Mouse (Mus musculus) heart, postnatal 4 days (tissue): ENCODE measurements around the gene Rbpjl. TPM values are rescaled to one million over a fixed set of nuclear protein-coding genes. Genes with fewer than 3 reads are reported as not detected.
A peak's percentile ranks its signal among the peaks of the same experiment; 100 is the strongest.

Source experiments
- DNase-seq: peaks from one replicate; pipeline ENCODE4 v3.0.0; 2021
- total RNA-seq, 2 experiments: library from RNA; stranded (reverse); gene quantifications; 2 replicates each; pipeline ENCODE4 v1.2.3; 2021

The Rbpjl gene
- total RNA-seq = not detected

DNA sequence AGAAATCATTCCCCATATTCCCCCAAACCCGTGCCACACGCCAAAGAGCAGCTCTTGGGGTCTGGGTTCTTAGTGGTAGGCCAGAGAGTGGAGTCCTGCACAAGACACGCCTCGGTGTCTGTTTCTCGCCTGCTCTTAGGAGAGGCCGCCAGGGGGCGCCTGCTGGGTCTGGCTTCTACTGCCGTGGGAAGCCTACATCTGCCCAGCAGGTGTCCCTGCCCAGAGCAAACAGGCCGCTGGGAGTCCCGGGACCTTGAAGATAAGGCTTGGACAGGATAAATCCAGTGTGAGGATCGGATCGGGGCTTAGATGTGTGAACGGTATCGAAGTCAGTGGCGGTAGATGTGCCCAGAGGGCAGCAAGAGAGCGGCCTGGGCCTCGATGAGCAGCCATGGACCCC lies at the start of gene Rbpjl:
TSS of gene Rbpjl (plus strand) at position 236 of the 400 bp plus-strand sequence.
- DNase-seq = peak; percentile 83

DNA sequence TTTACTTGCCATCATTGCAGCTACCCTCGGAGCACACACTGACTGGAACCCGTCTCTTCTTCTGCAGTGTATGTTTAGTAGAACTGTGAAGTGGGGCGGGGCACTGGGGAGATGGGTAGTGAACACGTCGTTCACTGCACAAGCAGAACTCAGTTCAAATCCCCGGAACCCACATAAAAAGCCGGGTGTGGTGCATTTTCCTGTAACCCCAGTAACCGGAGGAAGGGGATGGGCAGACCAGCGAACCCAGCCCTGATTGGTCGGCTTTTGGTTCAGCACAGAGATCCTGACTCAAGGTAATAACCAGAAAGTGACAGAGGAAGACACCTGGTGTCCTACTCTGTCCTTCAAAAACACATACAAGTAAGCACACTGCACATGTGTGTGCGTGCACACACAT lies 49.6 kb upstream of the Rbpjl start:
- DNase-seq = no peak

DNA sequence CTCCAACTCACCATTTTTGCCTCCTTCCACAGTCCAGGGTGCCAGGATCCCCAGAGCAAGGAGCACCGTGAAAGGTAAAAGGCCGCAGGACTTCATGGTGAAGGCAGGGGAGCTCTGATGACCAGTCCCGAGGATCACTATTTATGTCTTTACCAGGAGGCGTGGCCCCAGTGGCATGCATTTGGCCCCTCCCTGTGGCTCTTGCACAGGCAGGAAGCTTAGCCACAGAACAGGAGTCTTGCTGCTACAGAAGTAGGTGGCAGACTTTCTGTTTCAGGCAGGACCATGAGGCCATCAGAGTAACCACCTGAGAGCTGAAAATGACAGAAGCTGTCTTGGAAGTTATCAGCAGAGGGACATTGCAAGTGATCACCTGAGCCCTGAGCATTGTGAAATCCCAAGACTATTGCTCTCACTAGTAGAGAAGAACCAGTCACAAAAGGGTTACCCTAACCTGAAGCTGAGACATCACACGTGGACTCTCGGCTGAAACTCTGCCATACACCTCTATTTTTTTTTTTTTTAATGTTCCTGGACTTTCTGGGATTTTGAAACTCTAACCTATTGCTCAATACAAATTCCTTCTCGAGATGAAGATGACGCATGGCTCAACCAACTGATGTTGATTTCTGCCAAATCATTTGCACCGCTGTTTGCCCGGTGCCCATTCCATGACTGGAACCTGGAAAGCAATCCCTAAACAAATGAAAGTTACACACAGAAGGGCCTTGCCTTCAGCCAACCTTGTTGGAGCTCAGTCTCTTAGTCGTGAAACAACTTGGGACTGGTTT lies 46.6 kb upstream of the Rbpjl start:
- DNase-seq = no peak

DNA sequence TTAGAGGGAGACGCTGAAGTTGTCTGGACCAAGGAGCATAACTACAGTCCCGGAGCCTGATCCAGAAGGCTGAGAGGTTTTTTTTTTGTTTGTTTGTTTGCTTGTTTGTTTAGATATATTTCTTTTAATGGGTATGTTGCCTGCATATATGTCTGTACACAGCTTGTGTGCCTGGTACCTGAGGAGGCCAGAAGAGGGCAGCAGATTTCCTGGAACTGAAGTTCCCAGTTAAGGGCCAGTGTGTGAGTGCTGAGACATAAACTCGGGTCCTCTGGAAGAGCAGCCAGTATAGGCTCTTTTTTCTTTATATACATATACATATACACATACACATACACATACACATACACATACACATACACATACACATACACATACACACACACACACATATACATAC lies 44.6 kb upstream of the Rbpjl start:
- DNase-seq = no peak

DNA sequence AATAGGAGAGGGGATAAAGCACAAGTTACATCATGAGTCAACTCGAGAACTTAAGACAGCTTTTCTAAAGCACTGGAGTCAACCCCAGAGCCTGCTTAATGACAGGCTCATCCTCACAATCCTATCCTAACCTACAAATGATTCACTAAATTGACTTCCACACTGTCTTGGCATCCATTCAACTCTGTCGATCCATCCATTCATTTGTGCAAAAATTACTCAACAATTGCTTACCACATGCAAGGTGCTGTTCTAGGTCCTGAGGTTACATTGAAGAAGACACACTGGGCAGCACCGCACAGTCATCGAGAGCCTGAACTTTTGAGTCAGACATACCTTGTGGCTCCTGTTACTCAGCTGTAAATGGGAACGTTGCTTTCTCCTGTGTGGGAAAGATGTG lies 43.9 kb upstream of the Rbpjl start:
- no peak for DNase-seq

DNA sequence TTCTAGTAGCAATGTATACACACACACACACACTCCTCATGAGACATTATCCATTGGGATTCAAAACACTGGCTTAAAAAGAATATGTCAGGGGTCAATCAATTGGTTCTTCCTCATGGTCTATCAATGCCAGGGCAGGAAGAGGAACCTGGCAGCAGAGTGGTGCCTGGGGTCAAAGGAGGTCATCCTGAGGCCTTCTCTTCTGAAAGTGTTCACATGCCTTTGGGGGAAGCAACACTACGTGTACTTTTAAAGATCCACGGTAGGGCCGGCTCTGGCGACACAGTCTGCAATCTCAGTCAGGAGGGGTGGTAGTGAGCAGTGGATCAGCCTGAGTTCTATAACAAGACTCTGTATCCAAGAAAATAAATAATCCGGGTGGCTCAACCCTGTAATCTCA lies 43.3 kb upstream of the Rbpjl start:
- no peak for DNase-seq

DNA sequence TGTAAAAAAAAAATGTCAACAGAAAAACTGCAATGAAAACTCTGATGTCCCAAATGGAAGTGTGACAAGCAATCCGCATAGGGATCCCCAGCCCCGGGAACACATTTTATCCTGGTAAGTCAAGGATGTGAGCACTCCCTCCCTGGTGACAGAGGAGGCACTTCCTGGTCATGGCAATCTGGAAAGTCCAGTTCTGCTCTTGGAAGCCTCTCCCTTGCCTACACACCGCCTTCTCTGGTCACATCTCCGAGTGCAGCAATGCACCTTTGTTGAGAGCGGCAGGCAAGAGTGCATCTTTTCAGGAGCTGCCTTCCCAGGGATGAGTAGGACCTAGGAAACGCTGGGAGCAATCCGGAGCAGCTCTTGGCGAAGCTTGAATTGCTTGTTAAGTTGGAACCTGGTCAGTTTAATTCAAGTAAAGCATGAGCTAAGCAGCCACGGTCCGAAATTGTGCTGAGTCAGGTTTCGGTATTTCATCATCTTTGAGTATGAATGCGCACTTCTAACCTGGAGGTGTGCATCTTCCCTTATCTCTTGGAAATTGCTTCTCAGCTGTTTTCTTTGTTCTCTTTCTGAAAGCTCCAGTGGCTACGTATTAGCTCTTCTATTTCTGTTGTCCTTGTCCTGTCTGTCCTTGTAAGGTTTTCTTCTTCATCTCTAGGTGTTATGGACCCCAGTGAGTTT lies 41.8 kb upstream of the Rbpjl start:
- DNase-seq = no peak

DNA sequence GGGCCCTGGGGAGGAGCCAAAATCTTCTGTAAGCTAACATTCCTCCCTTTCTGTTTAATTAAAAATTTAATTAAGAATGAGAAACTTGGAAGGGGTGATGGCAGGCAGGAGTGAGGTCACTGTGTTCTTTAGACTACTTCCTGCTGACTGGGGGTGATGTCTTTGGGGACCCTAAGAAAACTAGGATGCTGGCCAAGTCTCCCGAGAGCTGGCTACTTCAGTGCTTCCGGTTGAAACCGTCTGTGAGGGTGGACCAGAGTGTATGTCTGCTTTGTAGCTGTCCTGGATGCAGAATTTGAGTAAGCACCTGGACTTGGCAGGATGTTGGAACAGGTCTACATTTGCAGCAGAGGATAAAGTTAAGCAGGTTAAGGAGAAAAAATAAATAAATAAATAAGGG lies 36.0 kb upstream of the Rbpjl start:
- DNase-seq = peak; percentile 15

DNA sequence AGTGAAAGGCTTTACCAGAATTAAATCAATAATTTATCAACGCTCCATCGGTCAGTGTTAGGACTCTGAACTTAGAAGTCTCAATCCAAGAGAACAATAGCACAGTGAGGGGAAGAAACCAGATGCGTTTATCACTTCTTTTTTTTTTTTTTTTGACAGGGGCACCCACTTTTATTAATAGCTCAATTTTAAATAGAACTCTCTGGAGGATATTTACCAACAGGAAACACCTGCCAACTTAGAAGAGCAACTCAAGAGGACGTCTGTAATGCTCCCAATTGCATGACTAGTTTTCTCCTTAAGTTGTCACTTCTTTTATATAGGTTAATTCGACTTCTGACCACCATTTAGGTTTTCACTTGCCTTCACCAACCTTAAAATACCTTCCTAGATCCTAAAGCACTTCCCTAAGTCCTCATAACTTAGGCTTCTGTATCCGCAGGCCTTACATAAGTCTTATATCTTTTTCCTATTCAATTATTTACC lies 34.3 kb upstream of the Rbpjl start:
- DNase-seq = no peak

DNA sequence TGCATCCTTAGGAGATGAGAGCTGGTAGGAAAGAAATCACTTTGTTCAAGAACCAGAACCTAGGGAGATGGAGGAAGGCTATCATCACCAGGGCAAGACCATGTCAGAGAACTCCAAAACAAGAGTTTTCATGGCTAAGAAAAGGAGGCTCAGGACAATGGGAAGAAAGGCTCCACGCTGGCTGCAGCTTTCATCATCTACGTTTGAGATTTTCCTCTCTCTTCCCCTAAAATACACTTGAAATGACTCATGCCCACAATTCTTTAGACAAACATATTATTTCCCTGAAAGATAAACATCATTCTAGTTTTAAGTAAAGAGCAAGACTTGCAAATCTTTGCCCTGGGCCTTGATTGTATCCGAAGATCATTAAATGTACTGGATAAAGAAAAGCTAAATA lies 31.6 kb upstream of the Rbpjl start:
- no peak for DNase-seq

DNA sequence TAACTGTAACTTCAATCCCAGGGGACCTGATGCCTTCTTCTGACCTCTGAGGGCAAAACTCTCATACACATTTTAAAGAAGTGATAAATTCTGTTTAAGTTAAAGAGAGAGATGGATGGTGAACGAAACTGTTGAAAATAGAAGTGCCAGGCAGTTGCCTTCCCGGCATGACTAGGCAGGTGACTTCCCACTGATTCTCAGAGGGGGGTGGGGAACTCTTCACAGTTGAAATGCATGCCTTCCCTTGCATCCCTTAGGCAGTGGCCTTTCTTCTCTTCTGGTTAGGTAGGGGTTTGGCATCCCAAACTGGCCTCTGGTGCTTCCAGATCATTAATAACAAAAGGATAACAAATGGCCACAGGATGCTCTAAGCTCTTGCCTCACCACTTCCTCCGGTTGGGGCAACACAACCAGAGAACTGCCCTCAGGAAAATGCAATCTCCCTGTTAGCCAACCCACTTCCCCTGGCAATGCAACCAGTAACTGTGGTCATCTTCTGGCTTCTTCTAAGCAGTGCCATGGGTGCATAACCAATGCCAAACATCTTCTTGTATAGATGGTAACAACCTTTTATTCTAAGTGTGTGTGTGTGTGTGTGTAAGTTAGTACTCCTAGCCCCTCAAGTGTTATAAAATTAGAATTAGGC lies 30.4 kb upstream of the Rbpjl start:
- no peak for DNase-seq

DNA sequence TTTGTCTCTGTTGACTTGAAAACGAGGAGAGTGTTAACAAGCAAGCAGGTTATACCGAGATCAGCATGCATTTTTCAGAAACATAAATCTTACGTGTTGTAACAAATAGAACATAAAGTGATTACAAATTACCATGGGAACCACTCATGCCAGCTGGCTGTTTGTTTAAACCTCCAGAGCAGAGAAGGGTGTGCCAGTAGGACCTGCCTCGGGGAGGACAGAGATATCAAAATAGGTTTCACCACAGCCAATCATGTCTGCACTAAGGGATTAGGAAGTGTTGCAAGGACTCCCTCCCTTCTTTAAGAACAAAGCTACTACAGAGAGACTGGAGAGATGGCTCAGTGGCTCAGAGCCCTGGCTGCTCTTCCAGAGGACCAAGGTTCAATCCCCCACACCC lies 29.8 kb upstream of the Rbpjl start:
- DNase-seq = no peak

DNA sequence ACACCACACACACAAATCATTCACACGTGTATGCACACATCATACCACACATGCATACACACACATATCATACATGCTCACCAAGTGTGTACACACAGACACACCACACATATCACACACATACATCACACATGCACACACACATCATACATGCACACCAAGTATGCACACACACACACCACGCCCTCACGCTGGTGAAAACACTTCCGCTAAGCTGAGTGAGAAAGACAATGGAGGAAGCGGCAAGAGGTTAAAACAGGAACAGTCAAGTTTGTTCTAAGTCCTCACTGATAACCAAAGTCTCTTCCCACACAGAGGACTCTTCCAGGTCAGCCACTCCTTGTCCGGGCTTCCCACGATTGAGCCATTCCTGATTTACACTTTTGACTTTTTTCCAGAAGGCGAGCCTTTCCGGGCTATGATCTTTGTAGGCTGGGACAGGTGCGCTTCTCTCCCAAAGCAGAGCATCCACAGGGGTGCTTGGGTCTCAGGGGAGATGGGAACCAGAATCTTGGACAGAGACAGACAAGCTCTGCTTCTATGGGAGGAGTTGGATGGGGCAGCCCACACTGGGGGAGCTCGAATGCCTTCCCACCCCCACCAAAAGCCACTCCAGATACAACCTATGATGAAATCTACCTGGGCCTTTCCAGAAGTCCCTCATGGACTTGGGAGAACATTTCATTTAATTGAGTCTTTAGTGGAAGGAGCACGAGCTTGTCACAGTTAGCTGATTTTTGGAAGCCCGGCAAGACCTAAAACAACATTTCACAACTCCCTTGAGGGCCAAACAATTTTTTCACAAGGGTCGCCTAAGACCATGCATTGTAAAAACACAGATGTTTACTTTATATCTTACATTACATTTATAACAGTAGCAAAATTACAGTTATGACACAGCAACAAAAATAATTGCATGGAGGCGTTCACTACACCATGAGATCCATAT lies 25.2 kb upstream of the Rbpjl start:
- DNase-seq = no peak

DNA sequence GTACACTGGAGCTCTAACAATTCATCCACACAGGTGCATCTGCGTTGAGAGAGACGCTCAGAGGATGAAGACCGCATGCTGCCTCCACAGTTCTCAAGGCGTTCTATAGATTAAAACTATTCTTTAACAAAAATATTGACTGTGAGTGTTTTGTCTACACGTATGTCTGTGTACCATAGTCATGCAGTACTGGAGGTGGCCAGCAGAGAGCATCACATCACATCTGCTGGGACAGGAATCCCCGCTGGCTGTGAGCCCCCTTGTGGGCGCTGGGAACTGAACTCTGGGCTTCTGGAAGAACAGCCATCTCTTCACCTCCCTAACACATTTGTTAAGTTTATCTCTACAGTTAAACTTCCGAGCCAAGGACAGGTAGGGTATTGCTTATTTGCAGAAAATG lies 21.2 kb upstream of the Rbpjl start:
- no peak for DNase-seq

DNA sequence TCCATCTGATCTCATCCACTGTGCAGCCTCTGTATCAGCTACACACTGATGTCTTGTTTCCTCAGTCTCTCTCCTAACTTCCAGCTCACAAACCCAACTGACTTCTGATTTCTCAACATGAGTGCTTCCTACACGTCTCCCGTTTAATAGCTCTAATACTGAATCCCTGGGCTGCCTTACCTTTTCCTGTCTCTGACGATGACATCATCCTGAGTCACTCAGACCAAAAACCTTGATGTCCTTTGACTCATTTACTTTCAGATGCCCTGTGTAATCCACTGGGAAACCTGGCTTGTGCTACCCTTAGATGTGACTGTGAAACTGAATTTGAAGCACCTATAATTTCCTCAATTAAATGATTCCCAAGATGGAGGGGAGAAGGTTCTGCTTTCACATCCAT lies 20.0 kb upstream of the Rbpjl start:
- no peak for DNase-seq

DNA sequence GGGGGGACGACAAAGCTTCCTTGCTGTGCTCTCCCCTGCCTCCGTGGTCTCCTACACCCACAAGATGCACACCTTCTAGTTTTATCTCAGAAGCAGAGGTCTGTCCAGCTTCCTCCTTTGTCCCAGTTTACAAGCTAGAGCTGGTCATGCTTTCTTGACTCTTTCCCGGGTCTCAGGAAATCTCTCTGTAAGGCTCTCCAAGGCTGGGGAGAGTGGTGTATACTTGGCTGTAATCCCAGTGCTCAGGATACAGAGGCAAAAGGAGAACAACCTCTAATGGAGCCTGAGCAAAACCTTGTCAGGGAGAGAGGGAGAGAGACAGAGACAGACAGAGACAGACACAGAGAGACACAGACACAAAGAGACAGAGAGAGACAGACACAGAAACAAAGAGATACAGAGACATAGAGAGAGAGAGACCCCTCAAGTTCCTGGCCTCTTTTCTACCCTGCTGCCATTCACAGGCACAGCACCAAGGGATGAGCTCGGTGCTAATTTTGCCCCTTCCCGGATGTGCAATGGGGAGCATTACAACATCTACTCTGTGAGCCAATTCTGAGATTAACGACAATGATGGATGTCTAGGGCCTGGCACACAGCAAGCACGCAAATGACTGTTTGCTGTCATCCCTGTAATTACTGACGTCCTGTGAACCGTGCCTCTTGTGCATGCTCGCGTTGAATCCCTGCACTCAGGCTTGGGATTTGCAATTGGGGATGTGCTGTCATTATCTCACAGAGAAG lies 19.1 kb upstream of the Rbpjl start:
- DNase-seq = no peak

DNA sequence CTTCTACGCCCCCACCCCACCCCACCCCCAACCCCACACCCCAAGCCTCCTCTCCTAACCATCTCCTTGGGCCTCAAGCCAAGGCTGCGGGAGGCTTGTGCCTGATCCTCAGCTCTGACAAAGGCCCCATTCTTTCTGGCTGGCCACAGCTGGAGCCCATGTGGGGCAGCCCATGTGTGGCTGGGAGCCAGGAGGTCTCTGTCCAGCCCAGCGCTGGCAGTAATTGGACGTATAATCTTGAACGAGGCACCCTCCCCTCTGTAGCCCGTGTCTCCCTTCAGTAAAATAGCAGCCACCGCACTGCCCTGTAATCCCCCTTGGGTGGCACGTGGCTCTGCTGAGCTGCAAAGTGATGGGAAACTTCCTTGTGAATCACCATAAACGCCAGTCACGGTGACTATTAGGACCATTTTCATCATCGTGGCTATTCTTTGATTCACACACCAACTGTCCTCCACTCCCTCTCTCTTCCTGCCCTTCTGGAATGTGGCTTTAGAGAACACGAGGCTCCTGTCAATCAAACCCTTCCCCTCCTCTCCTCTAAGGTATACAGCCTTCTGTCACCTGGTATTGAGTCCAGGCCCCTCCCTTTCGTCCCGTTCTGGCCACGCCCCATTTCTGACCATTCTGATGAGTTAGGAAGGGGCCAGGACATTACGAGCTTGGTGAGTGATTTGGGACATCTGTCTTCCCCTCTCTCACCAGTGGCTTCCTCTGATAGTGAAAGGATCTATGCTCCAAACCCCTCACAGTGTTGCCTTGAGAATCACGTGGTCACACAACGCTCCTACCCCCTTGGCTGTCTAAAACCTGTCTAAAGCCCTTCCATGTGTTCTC lies 16.8 kb upstream of the Rbpjl start:
- DNase-seq = peak; percentile 47

DNA sequence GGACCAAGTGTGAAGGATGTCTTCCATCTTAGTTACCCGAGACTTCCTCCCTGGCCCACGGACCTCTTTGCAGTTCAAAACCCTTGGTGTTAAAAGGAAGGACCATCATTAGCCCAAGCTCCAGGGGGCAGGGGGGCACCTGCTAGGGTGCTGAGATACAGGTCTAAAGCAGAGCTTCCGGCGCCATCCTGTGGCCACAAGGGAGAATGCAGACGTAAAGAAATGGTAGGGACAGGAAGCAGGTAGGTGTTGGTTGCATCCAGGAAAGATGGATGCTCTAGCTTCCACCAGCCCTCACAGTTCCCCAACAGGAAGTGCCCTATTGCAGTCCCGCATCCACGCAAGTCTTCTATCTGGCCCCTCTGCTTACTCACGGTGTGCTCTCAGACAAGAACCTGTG lies 16.0 kb upstream of the Rbpjl start:
- DNase-seq = peak; percentile 47

DNA sequence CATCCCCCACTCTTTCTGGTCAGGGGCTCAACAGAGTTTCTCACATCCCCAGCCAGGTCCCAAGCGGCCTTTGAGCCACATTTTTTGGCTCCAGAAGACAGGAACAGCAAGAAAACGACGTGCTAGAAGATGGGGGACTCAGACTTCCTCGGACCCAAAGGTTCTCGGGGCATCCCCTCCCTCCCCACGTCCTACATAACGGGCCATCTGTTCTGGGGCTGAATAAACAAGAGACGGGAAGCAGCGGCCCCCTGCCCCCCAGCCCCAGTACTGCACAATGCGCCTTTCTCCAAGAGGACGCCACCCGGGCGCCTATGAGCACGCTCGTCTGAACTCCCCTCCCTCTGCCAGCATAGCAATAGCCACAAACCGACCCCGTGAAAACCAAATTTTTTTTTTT lies 13.9 kb upstream of the Rbpjl start, which contains the start of gene Slpi:
TSS of gene Slpi (minus strand) at position 76 of the 400 bp plus-strand sequence.
- peak; percentile 24 for DNase-seq

DNA sequence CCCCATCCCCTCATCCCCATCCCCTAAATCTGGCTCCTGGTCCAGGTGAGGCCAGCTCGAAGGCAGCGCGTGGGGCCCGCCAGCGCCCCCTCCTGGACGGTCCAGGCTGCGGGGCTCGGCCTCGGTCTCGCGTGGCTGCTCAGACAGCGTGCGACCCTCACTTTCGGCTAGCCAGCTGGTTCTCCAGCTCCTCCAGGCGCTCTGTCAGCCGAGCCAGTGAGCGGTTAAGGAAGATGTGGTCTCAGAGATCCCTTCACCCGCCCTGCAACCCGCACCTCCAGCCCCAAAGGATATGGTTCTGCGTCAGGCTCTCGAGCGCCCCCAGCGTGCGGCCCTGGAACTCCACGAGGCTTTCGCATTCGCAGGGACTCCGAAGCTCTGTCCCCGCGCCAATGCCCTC lies 13.4 kb upstream of the Rbpjl start:
- peak; percentile 91 for DNase-seq

DNA sequence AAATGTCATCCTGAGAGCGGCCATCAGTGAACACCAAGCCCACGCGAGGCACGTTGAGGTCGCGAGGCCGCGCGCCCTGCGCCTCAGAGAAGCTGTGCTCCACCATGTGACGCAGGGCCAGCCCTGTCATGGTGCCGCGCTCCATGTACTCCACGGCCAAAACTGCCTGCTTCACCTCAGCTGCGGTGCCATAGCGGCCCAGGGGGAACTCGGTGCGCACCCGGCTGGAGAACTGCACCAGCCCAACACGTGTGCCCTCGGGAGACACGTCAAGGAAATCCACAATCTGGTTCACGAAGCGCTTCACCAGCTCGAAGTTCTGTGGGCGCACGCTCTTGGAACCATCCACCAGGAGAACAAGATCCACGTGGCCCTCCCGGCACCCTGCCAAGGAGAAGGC lies 9.8 kb upstream of the Rbpjl start:
- DNase-seq = no peak
